Mouse (Mus musculus): ENCODE data around the gene Synpo2. TPM values are rescaled to one million over a fixed set of nuclear protein-coding genes. Genes with fewer than 3 reads are reported as not detected.

The Synpo2 gene
- polyA plus RNA-seq, 1 experiment from 2014 or later = 1.4 TPM

DNA sequence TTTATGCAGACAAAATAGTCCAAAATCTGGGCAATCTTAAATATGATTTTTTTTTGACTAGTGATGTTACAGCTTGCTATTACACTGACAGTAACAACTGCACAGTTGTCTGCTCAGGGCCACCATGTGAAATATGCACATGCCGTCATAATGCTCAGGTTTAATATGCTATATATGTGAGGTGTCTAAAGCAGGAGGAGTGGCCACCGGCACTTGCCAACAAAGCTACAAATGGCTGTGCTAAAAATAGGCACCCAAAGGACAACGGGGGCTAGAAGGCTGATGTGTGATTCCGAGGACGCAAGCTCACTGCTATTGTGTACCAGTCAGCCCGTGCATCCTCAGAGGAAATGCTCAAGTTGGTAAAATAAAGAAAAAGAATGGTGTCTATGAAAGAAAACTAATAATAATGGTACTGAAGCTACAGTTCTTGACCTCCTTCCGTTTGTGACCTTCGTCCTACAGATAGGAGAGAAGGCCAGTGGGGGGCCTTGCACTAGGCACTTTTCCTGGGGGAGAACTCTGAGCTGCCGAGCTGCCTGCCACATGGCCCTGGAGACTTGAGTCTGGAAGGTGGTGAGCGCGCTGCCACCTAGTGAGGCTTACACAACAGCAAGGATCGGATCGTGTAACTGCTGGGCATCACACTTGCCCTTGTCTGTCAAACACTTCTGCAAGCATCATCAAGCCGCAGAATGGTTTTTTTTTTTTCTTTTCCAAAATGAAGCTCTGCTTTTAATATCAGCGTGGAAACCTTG, 120.0 kb downstream of the Synpo2 start:
- 31% methylated on average over 15 of the region's 15 CpGs for WGBS
- Histone ChIP-seq H3K4me1 (replicated peaks) (peaks cover 6% of the 10 kb centered on the region; the same call in 1 of the 2 replicates), H3K4me3 (0 out of 2 replicates have a peak overlapping the region, but pooled peaks have one; percentile 6), H3K27ac (no peak overlapping the region), H3K9ac (no peak overlapping the region), H3K36me3 (no peaks in the 10 kb centered on the region), H3K27me3 (peaks cover 4% of the 10 kb centered on the region; the same call in 1 of the 2 replicates), H3K4me2 (peak overlapping the region; percentile 34), H3K9me3 (no peaks in the 10 kb centered on the region)
- ATAC-seq (ENCODE audit: low FRiP score) = no peak

DNA sequence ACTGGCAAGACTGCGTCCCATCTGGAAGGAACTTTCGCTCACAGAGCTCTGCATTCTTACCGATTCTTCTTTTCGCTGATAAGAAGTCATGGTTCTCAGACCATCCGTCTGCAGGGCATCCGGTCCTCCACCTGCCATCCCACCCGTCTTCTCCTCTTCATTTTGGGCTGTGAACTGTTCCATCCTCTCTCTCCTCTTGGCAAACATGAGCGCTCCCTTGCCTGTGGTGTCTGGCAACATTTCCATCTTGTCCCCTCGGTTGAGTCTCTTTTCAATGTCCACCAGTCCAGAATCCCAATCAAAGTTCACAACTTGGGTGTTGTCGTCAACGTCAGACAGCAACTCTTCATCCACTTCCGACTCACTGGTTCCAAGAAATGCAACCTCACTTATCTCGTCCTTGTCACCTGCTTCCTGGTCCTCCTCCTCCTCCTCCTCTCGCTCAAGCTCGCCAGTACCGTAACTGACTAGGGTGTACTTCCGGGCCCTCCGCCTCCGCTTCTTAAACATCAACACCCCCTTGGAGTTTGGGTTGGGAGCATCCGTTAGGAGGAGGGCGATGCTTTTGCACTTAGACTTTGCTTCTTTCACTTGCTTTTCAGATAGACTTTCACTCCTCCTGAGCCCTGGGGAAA, 121.8 kb downstream of the Synpo2 start:
- Histone ChIP-seq H3K4me1 (replicated peaks) (peaks cover 6% of the 10 kb centered on the region; the same call in 1 of the 2 replicates), H3K4me2 (no peak overlapping the region), H3K27ac (no peak overlapping the region), H3K4me3 (no peak overlapping the region), H3K9me3 (no peaks in the 10 kb centered on the region), H3K27me3 (peaks cover 4% of the 10 kb centered on the region; the same call in 1 of the 2 replicates), H3K36me3 (no peaks in the 10 kb centered on the region), H3K9ac (no peak overlapping the region)
- 92% methylated on average over 21 of the region's 21 CpGs for WGBS
- no peak for ATAC-seq (ENCODE audit: low FRiP score)

DNA sequence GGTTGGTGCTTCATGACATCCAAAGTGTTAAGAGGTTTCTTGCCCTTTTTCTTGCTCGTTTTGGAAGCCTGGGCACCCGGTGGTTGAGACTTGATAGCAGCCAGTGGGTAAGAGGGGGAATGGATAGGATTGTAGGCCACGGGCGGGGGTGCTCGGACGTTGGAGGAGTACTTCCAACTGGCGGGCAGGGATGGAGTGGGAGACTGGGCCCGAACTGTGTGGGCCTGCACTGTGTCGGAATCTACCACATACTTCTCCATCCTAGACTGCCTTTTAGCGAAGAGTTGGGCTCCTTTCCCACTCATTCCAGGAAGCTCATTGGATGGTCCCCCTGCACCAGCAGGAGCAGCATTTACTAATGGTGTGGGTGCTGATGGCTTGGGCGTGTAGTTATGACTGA, 123.2 kb downstream of the Synpo2 start:
- Histone ChIP-seq H3K4me3 (no peak overlapping the region), H3K36me3 (no peaks in the 10 kb centered on the region), H3K27me3 (peaks cover 4% of the 10 kb centered on the region; the same call in 1 of the 2 replicates), H3K4me1 (replicated peaks) (peaks cover 6% of the 10 kb centered on the region), H3K27ac (no peak overlapping the region), H3K4me2 (no peak overlapping the region), H3K9ac (no peak overlapping the region), H3K9me3 (no peaks in the 10 kb centered on the region)
- 93% methylated on average over 11 of the region's 11 CpGs for WGBS
- no peak for ATAC-seq (ENCODE audit: low FRiP score)

- no peak overlapping the region for H3K9ac ChIP-seq
- no peaks in the 10 kb centered on the region for H3K9me3 ChIP-seq
- H3K4me2 ChIP-seq = no peak overlapping the region
- peaks cover 5% of the 10 kb centered on the region for H3K4me1 ChIP-seq (replicated peaks)
- no peak overlapping the region for H3K27ac ChIP-seq
- 45% methylated on average over 10 of the region's 10 CpGs for WGBS
- no peaks in the 10 kb centered on the region for H3K27me3 ChIP-seq
- no peak for ATAC-seq (ENCODE audit: low FRiP score)
- H3K4me3 ChIP-seq = no peak overlapping the region
- no peaks in the 10 kb centered on the region for H3K36me3 ChIP-seq
Observed at GRCm38 (mm10) chr3:123111071-123111711, 124.8 kb downstream of the Synpo2 start.

- 70% methylated on average over 14 of the region's 14 CpGs for WGBS
- ATAC-seq (ENCODE audit: low FRiP score) = no peak
- Histone ChIP-seq H3K27ac (no peak overlapping the region), H3K27me3 (no peaks in the 10 kb centered on the region), H3K36me3 (no peaks in the 10 kb centered on the region), H3K4me1 (replicated peaks) (no peaks in the 10 kb centered on the region; the same call in 1 of the 2 replicates), H3K4me2 (no peak overlapping the region), H3K9me3 (no peaks in the 10 kb centered on the region), H3K9ac (no peak overlapping the region), H3K4me3 (no peak overlapping the region)
Observed at GRCm38 (mm10) chr3:123107830-123108549, 128.0 kb downstream of the Synpo2 start.

DNA sequence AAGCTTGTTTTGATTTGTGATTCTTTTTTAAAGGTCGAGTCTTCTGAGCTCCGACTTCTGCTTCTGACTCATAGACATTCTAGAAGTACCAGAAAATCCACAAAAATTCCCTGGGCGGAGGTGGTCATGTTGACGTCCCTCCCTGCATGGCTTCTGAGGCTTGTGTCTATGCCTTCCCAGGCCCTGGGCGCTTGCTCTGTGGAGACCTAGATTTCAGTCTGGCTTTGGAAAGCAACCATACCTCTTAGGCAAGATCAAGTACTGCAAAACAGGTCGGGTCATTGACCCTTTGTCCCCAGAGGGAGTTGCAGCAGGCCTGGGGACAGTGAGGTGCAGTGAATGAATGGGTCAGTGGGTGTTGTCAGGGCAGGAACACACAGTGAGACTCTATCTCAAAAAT, 131.6 kb downstream of the Synpo2 start:
- Histone ChIP-seq H3K4me3 (no peak overlapping the region), H3K4me1 (replicated peaks) (no peaks in the 10 kb centered on the region; the same call in 1 of the 2 replicates), H3K27ac (no peak overlapping the region), H3K9ac (no peak overlapping the region), H3K4me2 (no peak overlapping the region), H3K27me3 (no peaks in the 10 kb centered on the region), H3K9me3 (no peaks in the 10 kb centered on the region), H3K36me3 (no peaks in the 10 kb centered on the region)
- WGBS = 82% methylated on average over 6 of the region's 6 CpGs
- ATAC-seq (ENCODE audit: low FRiP score) = no peak

- Histone ChIP-seq H3K27me3 (no peaks in the 10 kb centered on the region), H3K9me3 (no peaks in the 10 kb centered on the region), H3K4me2 (no peak overlapping the region), H3K4me1 (replicated peaks) (no peaks in the 10 kb centered on the region; the same call in 1 of the 2 replicates), H3K36me3 (no peaks in the 10 kb centered on the region), H3K27ac (no peak overlapping the region), H3K9ac (no peak overlapping the region), H3K4me3 (no peak overlapping the region)
- ATAC-seq (ENCODE audit: low FRiP score) = peak; percentile 84; the same call in 1 of the 2 replicates
- 25% methylated on average over 12 of the region's 13 CpGs for WGBS
Observed at GRCm38 (mm10) chr3:123103151-123103860, 132.6 kb downstream of the Synpo2 start.

- WGBS = 94% methylated on average over 2 of the region's 2 CpGs
- no peak overlapping the region for H3K27ac ChIP-seq
- no peaks in the 10 kb centered on the region for H3K9me3 ChIP-seq
- H3K27me3 ChIP-seq = no peaks in the 10 kb centered on the region
- H3K9ac ChIP-seq = no peak overlapping the region
- H3K4me2 ChIP-seq = no peak overlapping the region
- ATAC-seq (ENCODE audit: low FRiP score) = no peak
- no peak overlapping the region for H3K4me3 ChIP-seq
- H3K4me1 ChIP-seq (replicated peaks) = no peaks in the 10 kb centered on the region
- H3K36me3 ChIP-seq = no peaks in the 10 kb centered on the region
Observed at GRCm38 (mm10) chr3:123101761-123102160, 134.2 kb downstream of the Synpo2 start.

GRCm38 (mm10) chr3:123095111-123095510, 140.8 kb downstream of the Synpo2 start:
- H3K4me1 ChIP-seq (replicated peaks) = peaks cover 4% of the 10 kb centered on the region
- no peaks in the 10 kb centered on the region for H3K36me3 ChIP-seq
- ATAC-seq (ENCODE audit: low FRiP score) = no peak
- H3K9me3 ChIP-seq = no peaks in the 10 kb centered on the region
- H3K27ac ChIP-seq = no peak overlapping the region
- no peak overlapping the region for H3K4me2 ChIP-seq
- H3K27me3 ChIP-seq = no peaks in the 10 kb centered on the region
- H3K4me3 ChIP-seq = no peak overlapping the region
- WGBS = 97% methylated on average over 2 of the region's 2 CpGs
- H3K9ac ChIP-seq = no peak overlapping the region

GRCm38 (mm10) chr3:123093640-123094361, 142.1 kb downstream of the Synpo2 start:
- 0 out of 2 replicates have a peak, but pooled peaks have one; percentile 17 for ATAC-seq (ENCODE audit: low FRiP score)
- Histone ChIP-seq H3K4me2 (no peak overlapping the region), H3K36me3 (no peaks in the 10 kb centered on the region), H3K9me3 (no peaks in the 10 kb centered on the region), H3K4me1 (replicated peaks) (peaks cover 4% of the 10 kb centered on the region), H3K27ac (peak overlapping the region; percentile 23; the same call in 1 of the 2 replicates), H3K4me3 (no peak overlapping the region), H3K27me3 (no peaks in the 10 kb centered on the region), H3K9ac (no peak overlapping the region)
- WGBS = 75% methylated on average over 11 of the region's 11 CpGs
